In genomic region chr6:83316022-83316421, GRCm38 (mm10) we compare ENCODE assay signal across 8 mouse cellular contexts. TPM values are rescaled to one million over a fixed set of nuclear protein-coding genes. Genes with fewer than 3 reads are reported as not detected.
DNase-seq lines count a peak whose midpoint lies in the region; ATAC-seq and TF ChIP-seq lines count a peak whose summit lies in the region.

No protein-coding gene starts in this region.

- DNase-seq in kidney, adult 18-20 months, result peak; percentile 7
- no peak for DNase-seq in kidney, adult 9 months
- DNase-seq in embryonic facial prominence, embryonic 10.5 days (ENCODE audit: low spot score), result peak; percentile 72
- peak; percentile 42 for DNase-seq in midbrain, postnatal 0 days (ENCODE audit: low spot score)
- DNase-seq in thymus, postnatal 36 days, result no peak
- DNase-seq in gastrocnemius, adult 18-20 months (ENCODE audit: low spot score), result no peak

- H3K36me3 ChIP-seq in ES-Bruce4 (ENCODE audit: control insufficient read depth, insufficient read depth, low read length, poor library complexity, severe bottlenecking), result peaks cover 21% of the 10 kb centered on the region
- H3K36me3 ChIP-seq in embryonic facial prominence, embryonic 10.5 days (replicated peaks), result peaks cover 24% of the 10 kb centered on the region
- H3K36me3 ChIP-seq in kidney, embryonic 14.5 days (ENCODE audit: control insufficient read depth, insufficient read depth, low read length), result peaks cover 22% of the 10 kb centered on the region
- peaks cover 16% of the 10 kb centered on the region; the same call in 1 of the 2 replicates for H3K36me3 ChIP-seq in midbrain, postnatal 0 days (ENCODE audit: insufficient read depth, low read length)

- no peaks in the 10 kb centered on the region for H3K4me1 ChIP-seq in ES-Bruce4 (ENCODE audit: control insufficient read depth, insufficient read depth, low read length)
- H3K4me1 ChIP-seq in embryonic facial prominence, embryonic 10.5 days, result peaks cover 22% of the 10 kb centered on the region
- H3K4me1 ChIP-seq in kidney, embryonic 14.5 days (ENCODE audit: control insufficient read depth, insufficient read depth, low read length), result peaks cover 11% of the 10 kb centered on the region; the same call in 1 of the 2 replicates
- H3K4me1 ChIP-seq in midbrain, postnatal 0 days (ENCODE audit: insufficient read depth, low read length), result peaks cover 3% of the 10 kb centered on the region; the same call in 1 of the 2 replicates

- H3K27ac ChIP-seq in ES-Bruce4 (ENCODE audit: insufficient read depth, low read length), result no peak overlapping the region
- H3K27ac ChIP-seq in embryonic facial prominence, embryonic 10.5 days (replicated peaks), result no peak overlapping the region
- H3K27ac ChIP-seq in kidney, embryonic 14.5 days (ENCODE audit: low read depth, low read length), result no peak overlapping the region
- H3K27ac ChIP-seq in midbrain, postnatal 0 days (ENCODE audit: low read depth, low read length), result no peak overlapping the region

- H3K4me2 ChIP-seq in kidney, embryonic 14.5 days (replicated peaks; ENCODE audit: low read depth, low read length), result peak overlapping the region; percentile 77
- H3K4me2 ChIP-seq in midbrain, postnatal 0 days (ENCODE audit: low read depth, low read length, poor library complexity, severe bottlenecking), result peak overlapping the region; percentile 59

- H3K9ac ChIP-seq in ES-Bruce4 (ENCODE audit: low read depth, poor library complexity, severe bottlenecking), result peak overlapping the region; percentile 82
- no peak overlapping the region; the same call in 1 of the 2 replicates for H3K9ac ChIP-seq in kidney, embryonic 14.5 days (ENCODE audit: low read depth, low read length)
- H3K9ac ChIP-seq in midbrain, postnatal 0 days (replicated peaks; ENCODE audit: low read length, poor library complexity, severe bottlenecking), result 0 out of 2 replicates have a peak overlapping the region, but pooled peaks have one; percentile 19

- TF ChIP-seq CTCF in ES-Bruce4 (IDR thresholded peaks at IDR 0.05; ENCODE audit: low read depth, low read length), result no peak
- TF ChIP-seq CTCF in midbrain, postnatal 0 days (IDR thresholded peaks at IDR 0.05), result no peak

- 0 out of 2 replicates have a peak, but pooled peaks have one; percentile 29 for ATAC-seq in kidney, embryonic 14.5 days (ENCODE audit: low FRiP score, low TSS enrichment)
- no peak for ATAC-seq in midbrain, postnatal 0 days (ENCODE audit: low FRiP score)

- TF ChIP-seq POLR2A in ES-Bruce4 (IDR thresholded peaks at IDR 0.05; ENCODE audit: insufficient read depth, low read length), result no peak

- TF ChIP-seq EP300 in ES-Bruce4 (IDR thresholded peaks at IDR 0.05; ENCODE audit: insufficient read depth, low read depth, low read length), result no peak

- 17% methylated on average over 10 of the region's 10 CpGs for WGBS in embryonic facial prominence, embryonic 10.5 days
- WGBS in kidney, embryonic 14.5 days, result under 1% methylated on average over 10 of the region's 10 CpGs
- WGBS in midbrain, postnatal 0 days, result 6% methylated on average over 10 of the region's 10 CpGs

- H3K9me3 ChIP-seq in ES-Bruce4 (replicated peaks; ENCODE audit: control insufficient read depth, insufficient read depth, low read length, poor library complexity, severe bottlenecking), result no peaks in the 10 kb centered on the region
- no peaks in the 10 kb centered on the region for H3K9me3 ChIP-seq in embryonic facial prominence, embryonic 10.5 days
- H3K9me3 ChIP-seq in kidney, embryonic 14.5 days (ENCODE audit: control insufficient read depth, low read length), result no peaks in the 10 kb centered on the region
- H3K9me3 ChIP-seq in midbrain, postnatal 0 days (ENCODE audit: low read length), result no peaks in the 10 kb centered on the region

- H3K4me3 ChIP-seq in ES-Bruce4 (ENCODE audit: low read depth, low read length), result peak overlapping the region; percentile 26
- peak overlapping the region; percentile 97 for H3K4me3 ChIP-seq in embryonic facial prominence, embryonic 10.5 days
- H3K4me3 ChIP-seq in kidney, embryonic 14.5 days (ENCODE audit: low read length), result peak overlapping the region; percentile 97
- H3K4me3 ChIP-seq in midbrain, postnatal 0 days (ENCODE audit: low read depth, low read length), result peak overlapping the region; percentile 87; the same call in 1 of the 2 replicates

- no peaks in the 10 kb centered on the region for H3K27me3 ChIP-seq in ES-Bruce4 (ENCODE audit: control insufficient read depth, insufficient read depth, low read length, poor library complexity, severe bottlenecking)
- no peaks in the 10 kb centered on the region for H3K27me3 ChIP-seq in embryonic facial prominence, embryonic 10.5 days (replicated peaks; ENCODE audit: low read depth, poor library complexity, severe bottlenecking)
- H3K27me3 ChIP-seq in kidney, embryonic 14.5 days (ENCODE audit: control insufficient read depth, insufficient read depth, low read length), result no peaks in the 10 kb centered on the region
- no peaks in the 10 kb centered on the region for H3K27me3 ChIP-seq in midbrain, postnatal 0 days (ENCODE audit: insufficient read depth, low read length)

RNA-seq across cellular contexts. Expression of gene Mthfd2, which starts 9.7 kb away (rescaled TPM):
- 58.4 and 63.8 TPM in 2 replicates for polyA plus RNA-seq in ES-Bruce4 (2011; ENCODE audit: insufficient read depth, insufficient read length, low read depth, missing spikeins)
- polyA plus RNA-seq in embryonic facial prominence, embryonic 10.5 days (2016; fragmentation: Nextera tagmentation; extraction: Ambion mirVana), result 62.6 and 71.5 TPM in 2 replicates
- 46.7 and 50.8 TPM in 2 replicates for polyA plus RNA-seq in kidney, embryonic 14.5 days (2014; fragmentation: Nextera tagmentation; extraction: Ambion mirVana)
- 19.2 and 24.0 TPM in 2 replicates for total RNA-seq in midbrain, postnatal 0 days (2014; rRNA removed)
- polyA plus RNA-seq in midbrain, postnatal 0 days (2015; fragmentation: Nextera tagmentation; extraction: Ambion mirVana), result 27.0 and 32.0 TPM in 2 replicates
- 1 to 10 TPM; 3.0 to 3.2 TPM for total RNA-seq in gastrocnemius, adult 18-20 months (2021)

RNA-seq across cellular contexts. Expression of gene Mob1a, which starts 9.8 kb away (rescaled TPM):
- 49.5 and 62.1 TPM in 2 replicates for polyA plus RNA-seq in ES-Bruce4 (2011; ENCODE audit: insufficient read depth, insufficient read length, low read depth, missing spikeins)
- polyA plus RNA-seq in embryonic facial prominence, embryonic 10.5 days (2016; fragmentation: Nextera tagmentation; extraction: Ambion mirVana), result 60.2 and 62.4 TPM in 2 replicates
- polyA plus RNA-seq in kidney, embryonic 14.5 days (2014; fragmentation: Nextera tagmentation; extraction: Ambion mirVana), result 38.9 and 92.4 TPM in 2 replicates
- 23.2 and 31.6 TPM in 2 replicates for total RNA-seq in midbrain, postnatal 0 days (2014; rRNA removed)
- 8.7 and 9.0 TPM in 2 replicates for polyA plus RNA-seq in midbrain, postnatal 0 days (2015; fragmentation: Nextera tagmentation; extraction: Ambion mirVana)
- 10 to 100 TPM in 1 of 2 experiments, 1 to 10 TPM in 1; 8.0 to 12.4 TPM for total RNA-seq in gastrocnemius, adult 18-20 months (2021)

RNA-seq across cellular contexts. Expression of gene Bola3, which starts 32.9 kb away (rescaled TPM):
- 37.9 and 38.1 TPM in 2 replicates for polyA plus RNA-seq in ES-Bruce4 (2011; ENCODE audit: insufficient read depth, insufficient read length, low read depth, missing spikeins)
- polyA plus RNA-seq in embryonic facial prominence, embryonic 10.5 days (2016; fragmentation: Nextera tagmentation; extraction: Ambion mirVana), result 149 and 153 TPM in 2 replicates
- polyA plus RNA-seq in kidney, embryonic 14.5 days (2014; fragmentation: Nextera tagmentation; extraction: Ambion mirVana), result 142 and 182 TPM in 2 replicates
- 9.6 and 10.6 TPM in 2 replicates for total RNA-seq in midbrain, postnatal 0 days (2014; rRNA removed)
- 46.2 and 51.2 TPM in 2 replicates for polyA plus RNA-seq in midbrain, postnatal 0 days (2015; fragmentation: Nextera tagmentation; extraction: Ambion mirVana)
- 100 to 1,000 TPM; 249 to 275 TPM for total RNA-seq in gastrocnemius, adult 18-20 months (2021)

Comparison
In these comparisons a context has a peak if more than half of its experiments do, and no peak if none do; other contexts are left out.
1. DNase-seq: peak in kidney, adult 18-20 months (single experiment), embryonic facial prominence, embryonic 10.5 days (single experiment) and midbrain, postnatal 0 days (single experiment); none in kidney, adult 9 months (single experiment), thymus, postnatal 36 days (0 of 2) and gastrocnemius, adult 18-20 months (single experiment).
2. H3K4me3 ChIP-seq: peak in every context shown above with its lines; median percentile 97 in embryonic facial prominence, embryonic 10.5 days; 97 in kidney, embryonic 14.5 days; 87 in midbrain, postnatal 0 days; 26 in ES-Bruce4.